Mouse (Mus musculus) urinary bladder, postnatal 36 days (tissue): ENCODE measurements around the gene Rhcg.
A peak's percentile ranks its signal among the peaks of the same experiment; 100 is the strongest.

Source experiments
- DNase-seq, 2 experiments: peaks; one replicate each; pipeline ENCODE4 v3.0.0; 2022; ENCODE audit warnings: low spot score in 2 of 2, mixed read lengths in 1 of 2

Rhcg gene

DNA sequence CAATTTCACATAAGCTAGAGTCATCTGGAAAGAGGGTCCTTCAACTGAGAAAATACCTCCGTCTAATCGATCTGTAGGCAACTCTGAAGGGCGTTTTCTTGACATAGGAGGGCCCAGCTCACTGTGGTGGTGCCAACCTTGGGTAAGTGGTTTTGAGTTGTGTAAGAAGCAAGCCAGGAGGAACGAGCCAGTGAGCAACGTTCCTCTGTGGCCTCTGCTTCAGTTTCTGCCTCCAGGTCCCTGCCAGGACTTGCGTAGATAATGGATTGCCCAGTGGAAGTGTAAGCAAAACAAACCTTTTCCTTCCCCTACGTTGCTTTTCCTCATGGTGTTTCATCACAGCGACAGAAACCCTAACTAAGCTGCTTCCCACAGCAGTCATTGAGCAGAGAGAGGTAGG, 15.5 kb downstream of the Rhcg start:
- no peak for DNase-seq

GRCm38 (mm10) chr7:79600122-79600521, 17.3 kb downstream of the Rhcg start:
- DNase-seq = no peak

GRCm38 (mm10) chr7:79594854-79595253, 22.6 kb downstream of the Rhcg start:
- DNase-seq = peak; percentile 42 to 61

- DNase-seq = no peak
Observed at GRCm38 (mm10) chr7:79591812-79592731, 25.4 kb downstream of the Rhcg start.

GRCm38 (mm10) chr7:79590560-79591110, 26.8 kb downstream of the Rhcg start:
- no peak for DNase-seq

- DNase-seq = no peak
Observed at GRCm38 (mm10) chr7:79589763-79590559, 27.5 kb downstream of the Rhcg start.

- DNase-seq = no peak
Observed at GRCm38 (mm10) chr7:79588284-79588683, 29.2 kb downstream of the Rhcg start.

GRCm38 (mm10) chr7:79578851-79579241, 38.6 kb downstream of the Rhcg start:
- DNase-seq = no peak

DNA sequence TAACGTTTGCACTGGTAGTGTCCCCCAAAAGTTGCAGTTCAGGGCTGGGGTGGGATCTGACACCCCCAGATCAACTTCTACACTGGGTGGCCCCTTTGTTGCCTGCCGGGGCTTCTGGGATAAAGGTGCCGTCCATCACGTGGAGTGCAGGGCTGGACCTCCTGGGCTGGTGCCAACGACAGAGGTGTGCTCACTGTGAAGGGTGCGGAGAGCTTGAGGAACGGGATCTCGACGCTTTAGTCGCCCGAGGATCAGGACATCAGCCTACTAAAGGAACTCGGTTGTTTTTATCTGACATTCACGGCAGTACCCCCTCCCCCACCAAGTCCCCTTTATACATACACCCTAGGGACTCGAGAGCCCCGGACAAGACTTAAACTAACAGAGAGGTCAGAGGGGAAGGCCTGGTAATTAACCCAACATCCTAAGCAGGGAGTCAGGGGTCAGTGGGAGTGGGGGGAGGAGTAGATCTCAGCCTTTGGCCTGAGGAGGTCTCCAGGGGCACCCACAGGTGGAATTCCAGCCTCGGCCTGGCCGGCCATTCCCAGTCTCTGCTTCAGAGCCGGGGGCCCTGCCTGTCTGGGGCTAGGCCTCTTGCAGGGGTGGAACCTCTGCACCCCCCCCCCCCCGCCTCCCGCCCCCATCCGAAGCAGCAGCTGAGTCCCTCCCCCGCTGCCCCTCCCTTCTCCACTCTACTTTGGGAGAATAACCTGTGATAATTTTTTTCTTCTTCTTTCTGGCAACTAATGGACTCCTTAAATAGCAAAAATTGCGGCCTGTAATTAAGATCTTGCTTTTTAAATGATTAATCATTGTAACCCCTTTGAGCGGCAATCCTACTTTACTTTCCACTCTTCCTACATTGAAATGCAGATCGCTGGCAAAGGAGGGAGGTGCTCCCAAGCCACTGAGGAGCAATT, 39.3 kb downstream of the Rhcg start:
- DNase-seq = no peak

GRCm38 (mm10) chr7:79577096-79577874, 40.2 kb downstream of the Rhcg start:
- DNase-seq = no peak

- peak in 1 of 2 experiments; percentile 25 for DNase-seq
Observed at GRCm38 (mm10) chr7:79576659-79577058, 40.8 kb downstream of the Rhcg start.

- no peak for DNase-seq
Observed at GRCm38 (mm10) chr7:79572191-79572818, 45.2 kb downstream of the Rhcg start.

GRCm38 (mm10) chr7:79568937-79569535, 48.4 kb downstream of the Rhcg start:
- DNase-seq = no peak

- no peak for DNase-seq
Observed at GRCm38 (mm10) chr7:79568212-79568611, 49.2 kb downstream of the Rhcg start.

DNA sequence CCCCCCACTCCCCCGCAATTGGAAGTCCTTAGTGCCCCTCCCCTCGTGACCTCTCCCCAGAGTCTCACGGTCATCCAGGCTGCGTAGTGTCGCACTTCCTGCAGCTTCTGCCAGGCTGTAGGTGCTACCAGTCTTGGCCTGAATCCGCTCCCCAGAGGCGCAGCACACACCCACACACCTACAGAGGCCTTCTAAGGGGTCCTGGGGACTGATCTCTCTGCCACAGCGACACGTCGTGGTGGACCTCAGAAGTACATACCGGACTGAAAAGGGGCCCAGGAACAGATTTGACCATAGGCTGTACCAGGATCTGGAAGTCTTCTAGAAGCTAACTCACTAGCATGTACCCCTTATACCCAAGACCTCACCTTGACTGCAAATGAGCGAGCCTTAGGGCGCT, 53.8 kb downstream of the Rhcg start:
- no peak for DNase-seq

- no peak for DNase-seq
Observed at GRCm38 (mm10) chr7:79562385-79562784, 55.1 kb downstream of the Rhcg start.

DNA sequence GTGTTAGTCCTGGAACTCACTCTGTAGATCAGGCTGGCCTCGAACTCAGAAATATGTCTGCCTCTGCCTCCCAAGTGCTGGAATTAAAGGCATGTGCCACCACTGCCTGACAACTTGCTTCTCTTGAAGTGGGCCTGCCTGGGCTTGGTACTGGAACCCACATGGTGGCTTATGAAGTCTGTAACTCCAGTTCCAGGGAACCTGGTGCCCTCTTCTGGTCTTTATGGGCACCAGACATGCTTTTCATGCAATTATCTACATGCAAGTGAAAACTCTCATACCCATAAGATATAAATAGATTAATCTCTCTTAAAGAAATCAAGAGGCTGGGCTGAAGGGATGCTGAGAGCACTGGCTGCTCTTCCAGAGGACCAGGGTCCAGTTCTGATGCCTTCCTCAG, 58.8 kb downstream of the Rhcg start:
- DNase-seq = no peak

DNA sequence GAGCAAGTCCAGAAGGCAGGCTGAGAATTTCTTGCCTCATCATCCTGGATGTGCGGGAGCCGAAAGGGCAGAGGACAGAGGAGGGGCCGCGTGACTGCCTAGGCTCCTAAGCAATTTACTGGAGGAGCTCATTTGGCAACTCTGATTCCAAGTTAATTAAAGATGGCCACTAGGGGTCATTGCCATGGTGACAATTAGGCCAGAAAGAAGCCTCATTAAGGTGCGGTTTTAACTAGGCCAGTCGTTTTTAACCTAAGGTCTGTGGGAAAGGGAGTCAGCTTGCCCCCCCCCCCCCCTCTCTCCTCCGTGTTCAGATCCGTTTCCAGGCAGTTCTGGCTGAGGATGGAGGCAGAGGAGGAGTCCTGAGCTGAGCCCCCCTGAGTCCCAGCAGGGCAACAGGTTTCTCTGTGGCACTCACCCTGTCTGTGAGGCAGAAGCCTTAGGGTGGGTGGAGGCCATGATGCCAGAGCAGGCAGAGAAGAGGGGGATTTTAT, 59.7 kb downstream of the Rhcg start:
- no peak for DNase-seq

DNA sequence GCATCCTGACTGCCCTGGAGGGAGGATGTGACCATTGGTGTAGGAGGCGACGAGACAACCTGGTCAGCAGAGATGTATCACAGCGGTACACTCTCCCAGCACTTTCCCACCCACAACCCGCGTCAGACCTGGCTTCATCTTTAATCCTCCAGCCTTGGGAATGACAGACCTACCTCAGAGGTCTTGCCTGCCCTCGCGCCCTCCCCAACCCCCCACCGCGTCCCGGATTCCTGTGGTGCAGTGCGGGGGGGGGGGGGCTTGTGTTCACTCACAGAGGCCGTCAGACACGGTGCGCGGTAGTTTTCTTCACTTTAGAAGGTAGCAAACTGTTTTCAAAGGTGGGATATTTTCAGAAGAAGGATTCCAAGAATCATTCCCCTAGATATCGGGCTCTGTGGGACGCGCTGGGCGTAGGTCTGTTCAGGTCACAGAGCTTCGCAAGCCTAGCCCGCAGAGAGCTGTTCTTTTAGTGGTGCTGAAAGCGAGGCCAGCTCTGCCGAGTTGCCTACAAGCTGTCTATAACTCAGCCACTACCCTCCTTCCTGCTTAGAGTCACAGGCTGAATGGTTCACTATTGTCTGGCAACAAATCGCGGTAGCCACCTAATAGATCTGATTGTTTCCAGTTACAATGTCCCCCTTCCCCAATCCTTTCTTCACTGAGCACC, 62.0 kb downstream of the Rhcg start:
- no peak for DNase-seq
